Mouse (Mus musculus) E14TG2a.4 (cell line): Measurements from ENCODE around the gene Cux1.

Experiments
- H3K27me3 ChIP-seq: 2 replicates; pipeline ENCODE4 v1.6.1; 2014; ENCODE audit warnings: low read length, control low read depth; ENCODE audit not compliant: insufficient read depth
- H3K36me3 ChIP-seq: 2 replicates; pipeline ENCODE4 v1.6.1; 2014; ENCODE audit warnings: low read length, control low read depth; ENCODE audit not compliant: insufficient read depth
- H3K4me1 ChIP-seq: replicated peaks from 2 replicates; pipeline ENCODE4 v1.6.1; 2014; ENCODE audit warnings: low read depth, low read length, control low read depth
- H3K4me3 ChIP-seq: replicated peaks from 2 replicates; pipeline ENCODE4 v1.5.1; 2014; ENCODE audit warnings: mild to moderate bottlenecking, low read length
- H3K9me3 ChIP-seq: 2 replicates; pipeline ENCODE4 v1.6.1; 2014; ENCODE audit warnings: low read length, control low read depth
- CTCF ChIP-seq: conservative IDR thresholded peaks from 2 replicates; pipeline ENCODE4 v1.5.1; 2014; ENCODE audit warnings: low read length
- NANOG ChIP-seq: IDR thresholded peaks from 2 replicates; pipeline ENCODE4 v1.6.1; 2014; ENCODE audit warnings: borderline replicate concordance, low read length, mixed read lengths
- POU5F1 ChIP-seq: IDR thresholded peaks from 2 replicates; pipeline ENCODE4 v1.6.1; 2014; ENCODE audit warnings: low read length, borderline replicate concordance

Cux1 gene

GRCm38 (mm10) chr5:136286566-136286965 is 280.7 kb downstream of the Cux1 start:
- no peaks in the 10 kb centered on the region for H3K9me3 ChIP-seq
- TF ChIP-seq POU5F1 (no peak), CTCF (no peak), NANOG (no peak)
- H3K36me3 ChIP-seq: peaks cover 87% of the 10 kb centered on the region
- no peaks in the 10 kb centered on the region for H3K27me3 ChIP-seq
- H3K4me1 ChIP-seq: peaks cover 17% of the 10 kb centered on the region
- no peak overlapping the region for H3K4me3 ChIP-seq

DNA sequence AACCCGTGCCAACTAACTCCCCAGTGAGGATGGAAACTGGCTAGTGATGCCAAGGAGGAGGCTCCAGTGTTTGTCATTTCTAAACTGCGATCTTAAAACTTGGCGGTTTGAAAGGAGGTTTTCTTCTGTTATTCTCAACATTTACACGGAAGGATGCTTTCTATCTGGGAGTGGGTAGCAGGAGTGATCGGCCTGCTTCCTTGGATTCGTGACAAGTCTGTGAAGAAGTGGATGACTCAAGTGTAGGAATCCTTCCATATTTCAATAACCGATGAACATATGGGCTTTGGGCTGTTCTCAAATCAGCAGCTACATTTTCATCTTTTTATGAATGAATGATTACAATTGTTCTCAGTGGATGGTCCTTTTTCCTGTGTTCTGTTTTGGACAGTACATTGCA is 282.2 kb downstream of the Cux1 start:
- Histone ChIP-seq H3K4me1 (peaks cover 17% of the 10 kb centered on the region), H3K27me3 (no peaks in the 10 kb centered on the region), H3K9me3 (no peaks in the 10 kb centered on the region), H3K4me3 (no peak overlapping the region), H3K36me3 (peaks cover 83% of the 10 kb centered on the region)
- no peak for TF ChIP-seq CTCF
- TF ChIP-seq POU5F1: no peak
- TF ChIP-seq NANOG: no peak

GRCm38 (mm10) chr5:136281351-136281750 is 285.9 kb downstream of the Cux1 start:
- Histone ChIP-seq H3K4me3 (no peak overlapping the region), H3K4me1 (no peaks in the 10 kb centered on the region), H3K27me3 (no peaks in the 10 kb centered on the region), H3K9me3 (no peaks in the 10 kb centered on the region), H3K36me3 (peaks cover 89% of the 10 kb centered on the region)
- TF ChIP-seq CTCF (peak; percentile 44), NANOG (no peak)

DNA sequence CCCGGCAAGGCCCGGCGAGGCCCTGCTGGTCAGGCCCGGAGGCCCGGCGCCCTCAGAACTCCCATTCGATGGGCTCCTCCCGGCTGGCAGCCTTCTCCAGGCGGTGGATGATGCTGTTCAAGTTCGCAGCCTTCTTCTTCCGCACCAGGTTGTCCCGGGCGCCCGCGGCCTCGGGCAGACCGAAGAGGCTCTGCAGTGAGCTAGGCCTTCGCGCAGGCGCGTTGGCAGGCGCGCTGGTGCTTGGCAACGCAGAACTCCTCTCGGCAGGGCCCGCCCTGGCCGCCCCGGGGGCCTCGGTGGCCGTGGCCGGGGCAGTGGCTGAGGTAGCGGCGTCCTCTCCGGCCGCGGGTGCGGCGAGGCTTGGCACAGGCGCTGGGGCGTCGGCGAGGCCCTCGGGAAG is 292.6 kb downstream of the Cux1 start:
- no peaks in the 10 kb centered on the region for H3K9me3 ChIP-seq
- peaks cover 4% of the 10 kb centered on the region; the same call in 1 of the 2 replicates for H3K27me3 ChIP-seq
- peaks cover 18% of the 10 kb centered on the region for H3K4me1 ChIP-seq
- H3K36me3 ChIP-seq: peaks cover 53% of the 10 kb centered on the region
- peak overlapping the region; percentile 80 for H3K4me3 ChIP-seq
- no peak for TF ChIP-seq NANOG
- TF ChIP-seq POU5F1: no peak

DNA sequence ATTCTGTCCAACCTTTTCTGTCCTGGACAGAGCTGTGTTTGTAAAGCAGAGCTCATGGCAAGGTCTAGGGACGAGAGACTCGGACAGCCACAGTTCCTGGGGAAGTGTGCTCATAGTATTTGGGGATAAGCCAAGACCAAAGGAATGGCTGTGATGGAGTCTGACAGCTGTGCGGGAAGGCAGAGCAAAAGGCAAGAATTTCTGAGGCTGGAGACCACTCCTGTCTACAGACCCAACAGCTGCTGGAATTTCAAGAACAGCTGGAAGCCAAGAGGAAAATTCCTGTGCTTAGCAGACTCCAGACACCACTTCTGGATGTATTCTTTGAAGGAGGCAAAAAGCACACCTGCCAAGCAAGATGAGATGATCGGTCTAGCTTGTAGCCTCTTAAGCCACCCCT is 297.4 kb downstream of the Cux1 start:
- TF ChIP-seq NANOG (no peak), CTCF (no peak), POU5F1 (no peak)
- Histone ChIP-seq H3K36me3 (peaks cover 12% of the 10 kb centered on the region), H3K27me3 (no peaks in the 10 kb centered on the region), H3K4me1 (peaks cover 21% of the 10 kb centered on the region), H3K9me3 (no peaks in the 10 kb centered on the region), H3K4me3 (no peak overlapping the region)

- Histone ChIP-seq H3K9me3 (no peaks in the 10 kb centered on the region), H3K27me3 (no peaks in the 10 kb centered on the region), H3K4me1 (peaks cover 18% of the 10 kb centered on the region), H3K4me3 (no peak overlapping the region), H3K36me3 (no peaks in the 10 kb centered on the region)
- TF ChIP-seq POU5F1 (no peak), CTCF (no peak), NANOG (no peak)
Observed at GRCm38 (mm10) chr5:136266077-136266476, 301.2 kb downstream of the Cux1 start.

- Histone ChIP-seq H3K4me1 (peaks cover 8% of the 10 kb centered on the region; the same call in 1 of the 2 replicates), H3K4me3 (no peak overlapping the region), H3K36me3 (no peaks in the 10 kb centered on the region), H3K27me3 (no peaks in the 10 kb centered on the region), H3K9me3 (no peaks in the 10 kb centered on the region)
- TF ChIP-seq NANOG: no peak
Observed at GRCm38 (mm10) chr5:136263342-136263741, 303.9 kb downstream of the Cux1 start.

- H3K4me3 ChIP-seq: no peak overlapping the region
- peaks cover 8% of the 10 kb centered on the region; the same call in 1 of the 2 replicates for H3K4me1 ChIP-seq
- peaks cover 8% of the 10 kb centered on the region; the same call in 1 of the 2 replicates for H3K9me3 ChIP-seq
- H3K27me3 ChIP-seq: no peaks in the 10 kb centered on the region
- no peaks in the 10 kb centered on the region for H3K36me3 ChIP-seq
- TF ChIP-seq NANOG (no peak), CTCF (peak; percentile 93)
Observed at GRCm38 (mm10) chr5:136258919-136259318, 308.4 kb downstream of the Cux1 start.

GRCm38 (mm10) chr5:136252899-136253298 is 314.4 kb downstream of the Cux1 start:
- Histone ChIP-seq H3K9me3 (peaks cover 8% of the 10 kb centered on the region; the same call in 1 of the 2 replicates), H3K4me1 (peaks cover 25% of the 10 kb centered on the region), H3K27me3 (0 out of 2 replicates have a peak, but pooled peaks cover 3% of the 10 kb centered on the region), H3K4me3 (peak overlapping the region; percentile 71), H3K36me3 (no peaks in the 10 kb centered on the region)
- TF ChIP-seq POU5F1 (no peak), CTCF (peak; percentile 72), NANOG (no peak)

DNA sequence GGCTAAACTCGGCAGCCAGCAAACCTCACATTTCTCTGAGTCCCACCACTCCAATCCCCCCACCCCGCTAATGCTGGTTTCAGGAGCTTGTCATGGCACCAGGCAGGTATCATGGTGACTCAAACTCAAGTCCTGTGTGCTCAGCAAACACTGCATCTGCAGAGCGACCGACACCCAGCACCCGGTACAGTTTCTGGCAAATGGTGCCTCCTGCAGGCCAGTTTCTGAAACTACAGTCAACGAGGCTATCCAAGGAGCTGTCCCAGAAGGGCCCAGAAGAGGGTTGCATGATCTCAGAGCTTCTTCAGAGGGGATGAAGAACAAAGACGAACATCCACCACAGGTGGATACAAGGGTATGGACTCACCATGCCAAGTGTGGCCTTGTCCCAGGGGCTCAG is 316.3 kb downstream of the Cux1 start:
- no peak overlapping the region for H3K4me3 ChIP-seq
- H3K9me3 ChIP-seq: peaks cover 8% of the 10 kb centered on the region; the same call in 1 of the 2 replicates
- TF ChIP-seq POU5F1 (no peak), CTCF (peak; percentile 69)
- H3K36me3 ChIP-seq: no peaks in the 10 kb centered on the region
- peaks cover 31% of the 10 kb centered on the region for H3K4me1 ChIP-seq
- peaks cover 9% of the 10 kb centered on the region for H3K27me3 ChIP-seq
